Mouse (Mus musculus) spleen, postnatal 10 days (tissue): Measurements from ENCODE around the gene Olfr8.
"Not testable (repeated sequence)": the region's sequence is repeated elsewhere in the genome, so short reads cannot be mapped to it uniquely, and the experiment has no call there.

ENCODE experiments used
- DNase-seq, 2 experiments: peaks; one replicate each; pipeline ENCODE4 v3.0.0; 2021 to 2022; ENCODE audit warnings: low spot score in 2 of 2

The Olfr8 gene

DNA sequence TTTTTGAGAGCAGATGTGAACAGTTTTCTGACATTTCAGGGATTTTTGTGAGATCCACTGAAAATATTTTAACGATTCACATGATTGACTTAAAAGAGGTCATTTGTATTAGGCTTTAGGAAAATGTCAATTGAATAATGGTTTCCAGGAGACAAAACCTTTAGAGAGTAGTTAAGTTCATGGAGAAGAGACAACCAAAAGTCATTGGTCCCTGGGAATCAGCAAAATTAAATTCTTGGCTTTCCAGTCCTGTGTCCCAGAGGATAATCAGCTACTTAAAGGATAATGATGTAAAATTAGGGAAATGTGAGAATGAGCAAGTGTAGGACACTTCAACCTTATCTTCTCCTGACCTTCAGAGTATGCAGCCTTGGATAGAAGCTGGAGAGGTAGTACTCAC is at the start of gene Olfr8:
Gene Olfr8 (plus strand): TSS at position 301 of the 400 bp plus-strand sequence.
- not testable (repeated sequence) for DNase-seq

DNA sequence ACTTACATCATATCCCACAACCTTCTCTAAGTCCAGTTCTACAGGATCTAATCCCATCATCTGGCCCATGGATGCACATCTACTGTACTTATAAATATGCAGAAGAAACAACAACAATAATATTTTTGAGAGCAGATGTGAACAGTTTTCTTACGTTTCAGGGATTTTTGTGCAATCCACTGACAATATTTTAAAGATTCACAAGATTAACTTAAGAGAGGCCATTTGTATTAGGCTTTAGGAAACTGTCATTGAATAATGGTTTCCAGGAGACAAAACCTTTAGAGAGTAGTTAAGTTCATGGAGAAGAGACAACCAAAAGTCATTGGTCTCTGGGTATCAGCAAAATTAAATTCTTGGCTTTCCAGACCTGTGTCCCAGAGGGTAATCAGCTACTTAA is 37.6 kb upstream of the Olfr8 start, which contains the start of gene Olfr1354:
Gene Olfr1354 (plus strand): TSS at position 301 of the 400 bp plus-strand sequence.
- not testable (repeated sequence) for DNase-seq

DNA sequence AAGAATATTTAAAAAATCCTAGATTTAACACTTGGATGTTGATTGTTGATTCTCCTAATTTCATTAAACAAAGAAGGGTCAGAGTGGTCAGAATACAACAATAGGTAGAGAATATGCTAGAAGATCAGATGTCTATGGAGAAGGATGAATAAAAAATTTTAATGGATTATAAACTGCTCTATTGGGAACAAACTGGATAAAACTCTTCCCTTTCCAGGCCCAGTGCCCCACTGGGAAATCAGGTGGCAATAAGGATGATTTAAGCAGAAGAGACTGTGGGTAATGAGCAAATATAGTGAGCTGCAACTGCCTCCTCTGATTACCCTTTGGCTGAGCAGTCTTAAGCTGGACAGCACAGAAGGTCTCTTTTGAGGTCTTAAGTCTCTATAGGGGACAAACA is 12.6 kb downstream of the Olfr8 start, which contains the start of gene Olfr1353:
Gene Olfr1353 (plus strand): TSS at position 301 of the 400 bp plus-strand sequence.
- DNase-seq = not testable (repeated sequence)

DNA sequence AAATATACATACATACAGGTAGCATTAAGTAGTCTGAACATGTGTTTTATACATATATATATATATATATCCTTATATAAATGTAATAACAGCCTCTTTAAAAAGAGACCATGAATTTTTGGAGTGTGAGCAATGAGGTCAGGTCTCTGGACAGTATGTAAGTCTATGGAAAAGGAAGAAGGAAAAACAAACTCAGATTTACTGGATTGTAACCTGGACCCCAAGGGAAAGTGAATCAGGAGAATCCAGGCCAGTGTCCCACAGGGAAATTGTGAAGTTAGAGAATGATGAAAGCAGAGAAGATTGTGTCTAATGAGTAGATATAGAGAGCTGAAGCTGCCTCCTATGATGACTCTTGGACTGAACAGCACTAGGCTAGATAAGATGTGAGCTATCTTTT is 30.3 kb downstream of the Olfr8 start, which contains the start of gene Olfr1352:
Gene Olfr1352 (plus strand): TSS at position 301 of the 400 bp plus-strand sequence.
- no peak for DNase-seq
